Mouse (Mus musculus) stomach, postnatal 0 days (tissue): ENCODE measurements around the gene 2610528J11Rik. TPM values are rescaled to one million over a fixed set of nuclear protein-coding genes. Genes with fewer than 3 reads are reported as not detected.

Experiments used
- ATAC-seq: fragments of 200-750 bp; cut with Nextera tagmentation; 2 replicates; pipeline ENCODE4 v1.8.0; 2017; ENCODE audit not compliant: low FRiP score, low TSS enrichment
- DNase-seq: peaks from one replicate; pipeline ENCODE4 v3.0.0-alpha.2; 2016; ENCODE audit warnings: low spot score
- H3K27ac ChIP-seq: fragments of 300-500 bp; sonication (generic); replicated peaks from 2 replicates; pipeline ENCODE4 v1.5.1; 2014; ENCODE audit warnings: mild to moderate bottlenecking, control low read depth
- H3K27me3 ChIP-seq: fragments of 300-500 bp; sonication (generic); 2 replicates; pipeline ENCODE4 v1.6.1; 2014; ENCODE audit warnings: low read length; ENCODE audit not compliant: control insufficient read depth, insufficient read depth
- H3K36me3 ChIP-seq: fragments of 300-500 bp; sonication (generic); 2 replicates; pipeline ENCODE4 v1.6.1; 2014; ENCODE audit warnings: low read length, mixed read lengths; ENCODE audit not compliant: control insufficient read depth, insufficient read depth
- H3K4me1 ChIP-seq: fragments of 300-500 bp; sonication (generic); replicated peaks from 2 replicates; pipeline ENCODE4 v1.6.1; 2014; ENCODE audit warnings: antibody characterized with exemption; ENCODE audit not compliant: control insufficient read depth, insufficient read depth
- H3K4me2 ChIP-seq: fragments of 300-500 bp; sonication (generic); replicated peaks from 2 replicates; pipeline ENCODE4 v1.6.1; 2014; ENCODE audit warnings: low read depth, mild to moderate bottlenecking, control low read depth, moderate library complexity
- H3K4me3 ChIP-seq: fragments of 300-500 bp; sonication (generic); 2 replicates; pipeline ENCODE4 v1.5.1; 2014; ENCODE audit warnings: low read depth, low read length, control low read depth
- H3K9ac ChIP-seq: fragments of 300-500 bp; sonication (generic); 2 replicates; pipeline ENCODE4 v1.6.1; 2014; ENCODE audit warnings: mild to moderate bottlenecking, low read length, control low read depth, mixed read lengths
- H3K9me3 ChIP-seq: fragments of 300-500 bp; sonication (generic); 2 replicates; pipeline ENCODE4 v1.6.1; 2016; ENCODE audit warnings: low read length; ENCODE audit not compliant: control insufficient read depth
- CTCF ChIP-seq: IDR thresholded peaks from 2 replicates; pipeline ENCODE4 v1.5.1; 2016; ENCODE audit warnings: antibody characterized with exemption, low read depth, mild to moderate bottlenecking, moderate library complexity
- EP300 ChIP-seq: optimal IDR thresholded peaks from 2 replicates; pipeline ENCODE3; 2016; ENCODE audit warnings: antibody characterized with exemption
- WGBS: fragments of 180-500 bp; shearing (Covaris S2); extraction: QIAGEN DNeasy Blood & Tissue Kit; methylation state at CpG from one replicate; pipeline ENCODE4 v1.1.7; 2014; 5-methylcytosine and 5-hydroxymethylcytosine counted together
- polyA plus RNA-seq: library from polyadenylated mRNA; unstranded; fragments of >200 nt; fragmentation: Nextera tagmentation; extraction: Ambion mirVana; gene quantifications from 2 replicates; pipeline ENCODE4 v1.2.1, GENCODE M21; 2015

Gene 2610528J11Rik
- polyA plus RNA-seq, 1 experiment from 2014 or later: 56.8 TPM

GRCm38 (mm10) chr4:118564926-118565279 lies 38.1 kb downstream of the 2610528J11Rik start:
- Histone ChIP-seq H3K27me3 (no peaks in the 10 kb centered on the region), H3K27ac (no peak overlapping the region), H3K4me1 (no peaks in the 10 kb centered on the region), H3K9me3 (no peaks in the 10 kb centered on the region), H3K36me3 (no peaks in the 10 kb centered on the region), H3K4me3 (no peak overlapping the region), H3K4me2 (no peak overlapping the region), H3K9ac (no peak overlapping the region)
- ATAC-seq: no peak
- WGBS: 38% methylated on average over 3 of the region's 3 CpGs
- DNase-seq: no peak
- TF ChIP-seq EP300: no peak
- no peak for TF ChIP-seq CTCF

GRCm38 (mm10) chr4:118566161-118566676 lies 39.4 kb downstream of the 2610528J11Rik start:
- H3K36me3 ChIP-seq: no peaks in the 10 kb centered on the region
- no peak overlapping the region for H3K9ac ChIP-seq
- H3K27ac ChIP-seq: no peak overlapping the region
- H3K27me3 ChIP-seq: no peaks in the 10 kb centered on the region
- TF ChIP-seq CTCF: peak; percentile 99
- TF ChIP-seq EP300: no peak
- 30% methylated on average over 7 of the region's 7 CpGs for WGBS
- no peak overlapping the region for H3K4me3 ChIP-seq
- H3K4me1 ChIP-seq: no peaks in the 10 kb centered on the region
- ATAC-seq (no peak), DNase-seq (peak; percentile 56)
- H3K4me2 ChIP-seq: no peak overlapping the region
- no peaks in the 10 kb centered on the region for H3K9me3 ChIP-seq

GRCm38 (mm10) chr4:118568709-118569108 lies 41.9 kb downstream of the 2610528J11Rik start:
- Histone ChIP-seq H3K9ac (no peak overlapping the region), H3K4me1 (no peaks in the 10 kb centered on the region), H3K27me3 (no peaks in the 10 kb centered on the region), H3K4me2 (no peak overlapping the region), H3K4me3 (no peak overlapping the region), H3K9me3 (no peaks in the 10 kb centered on the region), H3K36me3 (no peaks in the 10 kb centered on the region), H3K27ac (no peak overlapping the region)
- TF ChIP-seq EP300 (no peak), CTCF (no peak)
- DNase-seq (no peak), ATAC-seq (no peak)
- WGBS: 47% methylated on average over 10 of the region's 10 CpGs

- no peak overlapping the region for H3K4me3 ChIP-seq
- H3K4me2 ChIP-seq: no peak overlapping the region
- H3K9me3 ChIP-seq: no peaks in the 10 kb centered on the region
- H3K27ac ChIP-seq: no peak overlapping the region
- DNase-seq (peak; percentile 31), ATAC-seq (no peak; the same call in 1 of the 2 replicates)
- no peaks in the 10 kb centered on the region for H3K36me3 ChIP-seq
- TF ChIP-seq CTCF: no peak
- no peak for TF ChIP-seq EP300
- H3K9ac ChIP-seq: peak overlapping the region; percentile 8; the same call in 1 of the 2 replicates
- WGBS: 58% methylated on average over 23 of the region's 23 CpGs
- no peaks in the 10 kb centered on the region for H3K27me3 ChIP-seq
- no peaks in the 10 kb centered on the region for H3K4me1 ChIP-seq
Measured at GRCm38 (mm10) chr4:118569320-118569719, 42.5 kb downstream of the 2610528J11Rik start.

GRCm38 (mm10) chr4:118571441-118571840 lies 44.6 kb downstream of the 2610528J11Rik start:
- 78% methylated on average over 15 of the region's 15 CpGs for WGBS
- Histone ChIP-seq H3K9ac (no peak overlapping the region), H3K4me2 (no peak overlapping the region), H3K9me3 (no peaks in the 10 kb centered on the region), H3K36me3 (no peaks in the 10 kb centered on the region), H3K4me3 (no peak overlapping the region), H3K27ac (no peak overlapping the region), H3K27me3 (no peaks in the 10 kb centered on the region), H3K4me1 (no peaks in the 10 kb centered on the region)
- ATAC-seq (no peak), DNase-seq (no peak)
- TF ChIP-seq CTCF (no peak), EP300 (no peak)

- no peaks in the 10 kb centered on the region for H3K27me3 ChIP-seq
- TF ChIP-seq EP300 (no peak), CTCF (peak; percentile 92)
- no peaks in the 10 kb centered on the region for H3K4me1 ChIP-seq
- no peak overlapping the region for H3K9ac ChIP-seq
- ATAC-seq (peak; percentile 55; the same call in 1 of the 2 replicates), DNase-seq (peak; percentile 84)
- no peak overlapping the region for H3K4me3 ChIP-seq
- H3K36me3 ChIP-seq: no peaks in the 10 kb centered on the region
- no peak overlapping the region for H3K4me2 ChIP-seq
- H3K27ac ChIP-seq: no peak overlapping the region
- 4% methylated on average over 6 of the region's 6 CpGs for WGBS
- no peaks in the 10 kb centered on the region for H3K9me3 ChIP-seq
Measured at GRCm38 (mm10) chr4:118576097-118576496, 49.3 kb downstream of the 2610528J11Rik start.
